Mouse (Mus musculus) forelimb bud, embryonic 11.5 days (tissue): ENCODE results near the gene Lmx1b.

Experiments used
- DNase-seq: peaks from one replicate; pipeline ENCODE4 v3.0.0-alpha.2; 2012; ENCODE audit warnings: low read depth, low spot score

The Lmx1b gene

DNA sequence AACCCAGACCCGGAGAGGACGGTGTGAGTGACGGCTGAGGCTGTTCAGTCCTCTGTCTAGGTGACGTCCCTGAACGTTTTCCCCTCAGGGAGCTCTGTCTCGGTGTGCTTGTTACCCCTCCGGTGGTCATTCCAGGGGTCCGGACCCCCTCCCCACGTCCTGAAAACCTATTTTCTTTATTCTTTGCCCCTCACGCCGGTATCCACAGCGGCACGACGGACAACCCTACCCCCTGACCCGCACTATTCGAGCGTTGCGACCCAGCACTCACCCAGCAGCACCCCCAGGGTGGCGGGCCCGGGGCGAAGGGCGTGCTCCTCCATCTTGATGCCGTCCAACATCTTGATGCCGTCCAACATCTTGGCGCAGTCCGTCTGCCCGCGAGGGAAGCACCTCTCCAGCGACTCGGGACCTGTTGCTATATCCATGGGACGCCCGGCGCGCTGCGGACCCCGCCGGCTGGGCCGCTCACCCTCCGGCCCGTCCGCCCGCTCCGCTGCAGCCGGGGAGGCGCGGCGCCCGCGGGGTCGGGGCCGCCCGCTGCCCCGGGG, at the start of gene Lmx1b:
Gene Lmx1b, minus strand, starts transcription at position 341 of the 551 bp plus-strand sequence.
- DNase-seq = no peak

GRCm38 (mm10) chr2:33689880-33690462, 49.7 kb upstream of the Lmx1b start:
- DNase-seq = no peak

- DNase-seq = no peak
These were observed 49.0 kb upstream of the Lmx1b start for GRCm38 (mm10) chr2:33689155-33689879.

- no peak for DNase-seq
These were observed 43.3 kb upstream of the Lmx1b start for GRCm38 (mm10) chr2:33683594-33683993.

- no peak for DNase-seq
These were observed 42.8 kb upstream of the Lmx1b start for GRCm38 (mm10) chr2:33683095-33683494.

GRCm38 (mm10) chr2:33682219-33682618, 41.9 kb upstream of the Lmx1b start:
- DNase-seq = peak; percentile 73

DNA sequence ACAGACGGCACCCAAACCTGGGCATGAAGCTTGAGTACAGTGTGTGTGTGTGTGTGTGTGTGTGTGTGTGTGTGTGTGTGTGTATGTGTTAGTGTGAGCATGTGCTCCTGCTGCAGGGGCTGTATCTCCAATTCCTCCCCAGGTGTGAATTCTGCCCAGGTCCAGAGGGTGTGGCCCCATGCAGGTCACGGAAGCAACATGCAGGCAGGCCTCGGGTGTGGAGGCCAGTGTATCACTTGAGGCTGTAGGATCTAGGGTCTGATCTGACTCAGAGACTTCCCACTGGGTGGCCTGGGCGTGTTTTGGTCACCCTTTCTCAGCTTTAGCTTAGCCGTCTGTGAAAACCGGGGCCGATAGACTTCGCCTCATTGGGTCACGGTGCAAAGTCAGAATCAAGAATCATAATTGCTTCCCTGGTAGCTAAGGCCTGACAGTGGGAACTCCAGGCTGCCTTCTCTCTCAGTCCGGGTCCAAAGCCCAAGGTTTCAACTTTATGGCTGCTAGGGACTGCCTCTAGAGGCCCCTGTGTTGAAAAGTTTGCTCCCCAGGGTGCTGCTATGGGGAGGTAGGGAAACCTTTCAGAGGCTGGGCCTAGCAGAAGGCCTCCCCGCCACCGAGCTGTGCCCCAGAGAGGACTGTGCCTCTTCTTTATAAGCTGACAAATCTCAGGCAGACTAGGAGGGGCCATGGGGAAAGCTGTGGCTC, 38.8 kb upstream of the Lmx1b start:
- DNase-seq = no peak

DNA sequence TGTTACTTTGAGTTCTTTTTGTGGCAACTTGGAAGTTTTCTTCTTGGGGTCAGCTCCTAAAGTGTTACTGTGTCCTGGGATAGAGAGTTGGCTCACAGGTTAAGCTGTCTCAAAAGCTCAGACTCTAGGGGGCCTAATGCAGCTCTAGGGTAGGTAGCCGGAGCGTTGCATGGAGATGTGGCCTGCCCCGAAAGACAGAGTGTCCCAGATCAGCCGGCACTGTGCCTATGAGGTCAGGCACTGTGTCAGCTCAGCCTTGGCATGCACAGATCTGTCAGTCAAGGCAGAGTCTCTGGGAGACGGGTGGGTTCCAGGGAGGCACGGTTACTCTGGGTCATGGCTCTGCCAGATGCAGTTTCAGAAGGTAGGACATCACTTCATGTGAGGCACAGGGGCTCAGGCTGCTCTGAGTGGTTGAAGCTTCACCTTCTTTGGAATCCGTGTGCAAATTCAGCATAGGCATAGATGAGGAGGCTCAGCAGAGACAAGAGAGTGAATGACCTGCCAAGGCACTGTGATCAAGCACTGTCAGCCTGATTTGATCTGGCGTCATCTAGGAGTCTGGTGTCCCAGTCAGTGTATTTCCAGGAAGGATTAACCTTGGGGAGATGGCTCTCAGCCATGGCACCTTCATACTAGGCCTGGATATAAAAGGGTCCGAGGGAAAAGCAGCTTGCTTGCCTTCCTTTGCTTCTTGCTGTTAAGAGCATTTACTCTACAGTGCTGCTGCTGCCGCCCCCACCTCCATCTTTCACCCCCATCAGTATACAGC, 32.6 kb upstream of the Lmx1b start:
- DNase-seq = no peak

DNA sequence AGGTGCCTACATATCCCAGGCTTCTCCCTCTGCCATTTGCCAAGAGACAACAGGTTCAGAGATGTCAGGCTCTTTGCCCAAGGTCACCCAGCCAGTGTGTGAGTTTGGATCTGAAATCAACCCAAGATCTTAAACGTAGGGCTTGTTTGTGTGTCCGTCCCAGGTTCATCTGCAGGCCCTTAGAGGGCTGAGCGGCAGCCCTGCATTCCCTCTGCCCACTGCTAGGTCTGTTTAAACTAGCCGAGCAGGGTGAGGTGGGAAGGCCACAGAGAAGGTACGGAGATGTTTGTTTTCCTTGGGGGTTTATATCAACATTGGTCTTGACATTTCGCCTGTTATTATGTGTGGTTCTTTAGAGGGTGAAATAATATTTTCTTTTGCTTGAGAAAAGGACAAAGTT, 28.4 kb upstream of the Lmx1b start:
- DNase-seq = no peak

GRCm38 (mm10) chr2:33666388-33666945, 26.2 kb upstream of the Lmx1b start:
- DNase-seq = no peak

DNA sequence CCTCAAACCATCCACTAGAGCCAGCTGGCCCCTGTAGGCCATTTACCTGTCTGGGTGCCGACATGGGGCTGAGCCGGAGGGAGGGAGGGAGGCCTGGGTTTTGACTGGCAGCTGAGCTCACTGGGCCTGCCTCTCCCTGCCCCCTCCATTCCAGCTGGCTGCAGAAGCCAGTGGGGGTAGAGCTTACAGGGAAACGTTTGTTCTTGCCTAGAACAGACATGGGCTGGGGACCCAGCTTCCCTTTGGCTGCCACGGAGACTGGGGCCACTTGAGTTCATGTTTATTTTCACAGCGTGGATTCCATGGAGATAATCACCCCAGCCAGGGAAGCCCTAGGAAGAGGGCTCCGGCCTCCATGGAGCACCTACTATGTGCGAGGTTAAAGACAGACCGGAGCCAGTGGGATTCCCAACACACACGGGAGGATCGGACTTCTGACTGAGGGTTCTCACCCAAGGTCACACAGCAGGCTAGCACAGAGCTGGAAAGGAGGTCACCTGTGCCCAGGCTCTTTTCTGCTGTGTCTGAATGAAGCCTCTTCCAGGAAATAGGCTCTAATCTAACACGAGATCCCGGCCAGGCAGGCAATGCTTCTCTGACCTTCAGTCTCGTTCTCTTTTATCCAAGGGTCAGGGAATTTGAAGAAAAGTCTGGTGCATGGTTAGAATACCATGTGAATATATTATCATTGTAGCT, 25.2 kb upstream of the Lmx1b start:
- no peak for DNase-seq

- DNase-seq = no peak
These were observed 24.4 kb upstream of the Lmx1b start for GRCm38 (mm10) chr2:33664661-33665060.

- peak; percentile 24 for DNase-seq
These were observed 18.9 kb upstream of the Lmx1b start for GRCm38 (mm10) chr2:33659288-33659629.

GRCm38 (mm10) chr2:33658602-33659287, 18.4 kb upstream of the Lmx1b start:
- no peak for DNase-seq

GRCm38 (mm10) chr2:33652517-33653198, 12.3 kb upstream of the Lmx1b start:
- no peak for DNase-seq

DNA sequence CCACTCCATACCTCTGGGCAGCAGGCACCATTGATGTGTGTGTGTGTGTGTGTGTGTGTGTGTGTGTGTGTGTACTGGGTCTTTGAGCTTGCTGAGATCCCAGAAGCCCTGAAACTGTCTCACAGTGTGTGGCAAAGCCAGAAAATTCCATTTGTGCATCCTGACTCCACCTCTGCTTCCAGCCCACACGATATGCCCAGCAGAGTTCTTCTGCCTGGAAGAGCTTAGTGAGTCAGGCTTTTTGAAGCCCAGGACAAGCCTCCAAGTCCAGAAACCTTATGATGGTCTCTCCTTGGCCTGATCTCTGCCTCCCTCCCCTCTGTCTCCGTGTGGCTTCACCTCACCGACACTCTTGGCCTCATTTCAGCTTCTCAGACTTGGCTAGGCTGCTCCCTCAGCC, 9.1 kb upstream of the Lmx1b start:
- no peak for DNase-seq

- peak; percentile 73 for DNase-seq
These were observed 8.6 kb upstream of the Lmx1b start for GRCm38 (mm10) chr2:33648894-33649293.

GRCm38 (mm10) chr2:33646283-33646550, 5.9 kb upstream of the Lmx1b start:
- no peak for DNase-seq

GRCm38 (mm10) chr2:33645538-33646282, 5.4 kb upstream of the Lmx1b start:
- DNase-seq = no peak
